9 mouse cellular contexts compared by ENCODE assay signal in the genomic region with DNA sequence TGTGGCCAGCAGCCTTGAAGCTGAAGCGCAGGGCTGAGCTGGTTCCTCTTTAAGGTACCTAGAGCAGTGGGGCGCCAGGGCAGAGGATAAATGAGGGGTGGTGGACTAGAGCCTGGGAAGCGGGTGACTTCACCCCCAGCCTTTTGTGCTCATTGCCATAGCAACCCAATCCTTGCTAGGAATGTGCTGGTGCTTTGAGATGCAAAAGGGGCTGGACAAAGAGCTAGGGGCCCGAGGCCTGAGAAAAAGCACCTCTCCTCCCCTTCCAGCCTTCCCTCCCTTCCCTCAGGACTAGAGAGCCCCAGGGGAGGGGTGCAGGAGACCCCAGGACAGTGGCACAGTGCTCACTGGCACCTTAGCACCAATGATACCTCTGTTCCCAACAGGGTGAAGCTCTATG. TPM values are rescaled to one million over a fixed set of nuclear protein-coding genes. Genes with fewer than 3 reads are reported as not detected.
A peak's percentile ranks its signal among the peaks of the same experiment; 100 is the strongest.
DNase-seq lines count a peak whose midpoint lies in the region; ATAC-seq lines count a peak whose summit lies in the region.
"Had no signal": no experiment of that assay in that cellular context is flagged by ENCODE, and none has a peak within 500 bp of the region (broad histone marks: within the 10 kb centered on the region; RNA-seq: fewer than 3 reads in every experiment).

No protein-coding gene starts in this region.

- WGBS in kidney, embryonic 15.5 days: 52% methylated on average over 4 of the region's 4 CpGs
- 20% methylated on average over 4 of the region's 4 CpGs for WGBS in hindbrain, embryonic 12.5 days
- WGBS in neural tube, embryonic 11.5 days: 11% methylated on average over 4 of the region's 4 CpGs

- no peak overlapping the region for H3K4me3 ChIP-seq in kidney, embryonic 15.5 days (replicated peaks)
- peak overlapping the region; percentile 49 for H3K4me3 ChIP-seq in hindbrain, embryonic 12.5 days
- peak overlapping the region; percentile 64 for H3K4me3 ChIP-seq in neural tube, embryonic 11.5 days (ENCODE audit: low read depth, low read length)

- no peak for DNase-seq in kidney, adult 18-20 months
- DNase-seq in brain, embryonic 18.5 days (ENCODE audit: low read depth, low spot score): peak; percentile 54
- peak; percentile 86 for DNase-seq in neural tube, embryonic 11.5 days (ENCODE audit: low spot score)
- no peak for DNase-seq in adrenal gland, postnatal 36 days
- no peak for DNase-seq in gastrocnemius, postnatal 36 days
- no peak for DNase-seq in yolk sac, embryonic 10.5 days (ENCODE audit: low spot score)
- DNase-seq: heart, adult 18-20 months had no signal

- intact Hi-C loops in gastrocnemius, postnatal 36 days (cut with DNase I): no loop called here

- H3K4me1 ChIP-seq in kidney, embryonic 15.5 days: peaks cover 43% of the 10 kb centered on the region
- peaks cover 62% of the 10 kb centered on the region for H3K4me1 ChIP-seq in hindbrain, embryonic 12.5 days
- peaks cover 23% of the 10 kb centered on the region for H3K4me1 ChIP-seq in neural tube, embryonic 11.5 days (ENCODE audit: control insufficient read depth, insufficient read depth, low read length)

- H3K27ac ChIP-seq in kidney, embryonic 15.5 days: no peak overlapping the region
- peak overlapping the region; percentile 88 for H3K27ac ChIP-seq in hindbrain, embryonic 12.5 days
- H3K27ac ChIP-seq in neural tube, embryonic 11.5 days (ENCODE audit: low read depth, low read length): peak overlapping the region; percentile 79

- peaks cover 13% of the 10 kb centered on the region for H3K27me3 ChIP-seq in kidney, embryonic 15.5 days
- H3K27me3 ChIP-seq in hindbrain, embryonic 12.5 days: no peaks in the 10 kb centered on the region; the same call in 1 of the 2 replicates
- H3K27me3 ChIP-seq in neural tube, embryonic 11.5 days (ENCODE audit: control insufficient read depth, insufficient read depth, low read length): no peaks in the 10 kb centered on the region

- H3K9me3 ChIP-seq in kidney, embryonic 15.5 days (replicated peaks): no peaks in the 10 kb centered on the region
- H3K9me3 ChIP-seq in hindbrain, embryonic 12.5 days (replicated peaks): no peaks in the 10 kb centered on the region
- no peaks in the 10 kb centered on the region for H3K9me3 ChIP-seq in neural tube, embryonic 11.5 days (ENCODE audit: control insufficient read depth, low read length)

- peak overlapping the region; percentile 80 for H3K4me2 ChIP-seq in kidney, embryonic 15.5 days
- H3K4me2 ChIP-seq in hindbrain, embryonic 12.5 days (replicated peaks): peak overlapping the region; percentile 70
- peak overlapping the region; percentile 80 for H3K4me2 ChIP-seq in neural tube, embryonic 11.5 days (ENCODE audit: low read depth)

- H3K9ac ChIP-seq in kidney, embryonic 15.5 days: no peak overlapping the region
- H3K9ac ChIP-seq in hindbrain, embryonic 12.5 days: peak overlapping the region; percentile 76
- H3K9ac ChIP-seq in neural tube, embryonic 11.5 days (ENCODE audit: low read length): peak overlapping the region; percentile 75

- peaks cover 13% of the 10 kb centered on the region; the same call in 1 of the 2 replicates for H3K36me3 ChIP-seq in kidney, embryonic 15.5 days
- H3K36me3 ChIP-seq in hindbrain, embryonic 12.5 days: peaks cover 29% of the 10 kb centered on the region; the same call in 1 of the 2 replicates
- H3K36me3 ChIP-seq in neural tube, embryonic 11.5 days (ENCODE audit: control insufficient read depth, insufficient read depth, low read length): peaks cover 7% of the 10 kb centered on the region

- ATAC-seq in kidney, embryonic 15.5 days (replicated peaks; ENCODE audit: low FRiP score): no peak
- ATAC-seq in hindbrain, embryonic 12.5 days (ENCODE audit: low FRiP score): peak; percentile 62
- peak; percentile 69 for ATAC-seq in neural tube, embryonic 11.5 days (ENCODE audit: insufficient read depth, low FRiP score, low TSS enrichment)

RNA-seq across cellular contexts. Expression of a gene that starts 1.0 kb away (rescaled TPM):
- polyA plus RNA-seq in kidney, embryonic 15.5 days (2015; fragmentation: Nextera tagmentation; extraction: Ambion mirVana): 211 and 219 TPM in 2 replicates
- polyA plus RNA-seq in hindbrain, embryonic 12.5 days (2016; fragmentation: Nextera tagmentation; extraction: Ambion mirVana): 174 and 175 TPM in 2 replicates
- polyA plus RNA-seq in neural tube, embryonic 11.5 days (2014; fragmentation: Nextera tagmentation; extraction: Ambion mirVana): 181 and 202 TPM in 2 replicates
- total RNA-seq in adrenal gland, postnatal 36 days (2021): 100 to 1,000 TPM; 136 to 165 TPM
- 10 to 100 TPM; 40.2 to 41.0 TPM for total RNA-seq in gastrocnemius, postnatal 36 days (2021)

RNA-seq across cellular contexts. Expression of a gene that starts 2.9 kb away (rescaled TPM):
- 12.0 and 12.3 TPM in 2 replicates for polyA plus RNA-seq in kidney, embryonic 15.5 days (2015; fragmentation: Nextera tagmentation; extraction: Ambion mirVana)
- polyA plus RNA-seq in hindbrain, embryonic 12.5 days (2016; fragmentation: Nextera tagmentation; extraction: Ambion mirVana): 1.5 and 1.6 TPM in 2 replicates
- 1.6 and 1.8 TPM in 2 replicates for polyA plus RNA-seq in neural tube, embryonic 11.5 days (2014; fragmentation: Nextera tagmentation; extraction: Ambion mirVana)
- under 1 TPM in 1 of 2 experiments, not detected in 1; 0.56 TPM for total RNA-seq in adrenal gland, postnatal 36 days (2021)
- total RNA-seq in gastrocnemius, postnatal 36 days (2021): under 1 TPM; 0.20 TPM

RNA-seq across cellular contexts. Expression of a gene that starts 10.9 kb away (rescaled TPM):
- 14.9 and 20.5 TPM in 2 replicates for polyA plus RNA-seq in kidney, embryonic 15.5 days (2015; fragmentation: Nextera tagmentation; extraction: Ambion mirVana)
- polyA plus RNA-seq in hindbrain, embryonic 12.5 days (2016; fragmentation: Nextera tagmentation; extraction: Ambion mirVana): 64.5 and 71.3 TPM in 2 replicates
- polyA plus RNA-seq in neural tube, embryonic 11.5 days (2014; fragmentation: Nextera tagmentation; extraction: Ambion mirVana): 26.3 and 26.6 TPM in 2 replicates
- total RNA-seq in adrenal gland, postnatal 36 days (2021): 10 to 100 TPM in 1 of 2 experiments, 1 to 10 TPM in 1; 7.7 to 11.4 TPM
- 1 to 10 TPM; 6.9 to 8.0 TPM for total RNA-seq in gastrocnemius, postnatal 36 days (2021)

RNA-seq across cellular contexts. Expression of a gene that starts 19.8 kb away (rescaled TPM):
- polyA plus RNA-seq in kidney, embryonic 15.5 days (2015; fragmentation: Nextera tagmentation; extraction: Ambion mirVana): 309 and 321 TPM in 2 replicates
- 247 and 271 TPM in 2 replicates for polyA plus RNA-seq in hindbrain, embryonic 12.5 days (2016; fragmentation: Nextera tagmentation; extraction: Ambion mirVana)
- 237 and 255 TPM in 2 replicates for polyA plus RNA-seq in neural tube, embryonic 11.5 days (2014; fragmentation: Nextera tagmentation; extraction: Ambion mirVana)
- 100 to 1,000 TPM; 114 to 139 TPM for total RNA-seq in adrenal gland, postnatal 36 days (2021)
- total RNA-seq in gastrocnemius, postnatal 36 days (2021): 10 to 100 TPM; 58.3 to 63.3 TPM

RNA-seq across cellular contexts. Expression of a gene that starts 20.2 kb away (rescaled TPM):
- polyA plus RNA-seq in kidney, embryonic 15.5 days (2015; fragmentation: Nextera tagmentation; extraction: Ambion mirVana): 3.4 and 5.2 TPM in 2 replicates
- polyA plus RNA-seq in hindbrain, embryonic 12.5 days (2016; fragmentation: Nextera tagmentation; extraction: Ambion mirVana): 27.2 and 29.6 TPM in 2 replicates
- polyA plus RNA-seq in neural tube, embryonic 11.5 days (2014; fragmentation: Nextera tagmentation; extraction: Ambion mirVana): 11.6 and 12.8 TPM in 2 replicates
- total RNA-seq in adrenal gland, postnatal 36 days (2021): 1 to 10 TPM; 1.3 to 1.6 TPM
- under 1 TPM; 0.15 to 0.17 TPM for total RNA-seq in gastrocnemius, postnatal 36 days (2021)

Comparison
In these comparisons a context has a peak if more than half of its experiments do, and no peak if none do; other contexts are left out.
1. DNase-seq: peak in brain, embryonic 18.5 days (single experiment) and neural tube, embryonic 11.5 days (single experiment); none in kidney, adult 18-20 months (single experiment), adrenal gland, postnatal 36 days (0 of 2), gastrocnemius, postnatal 36 days (0 of 2) and yolk sac, embryonic 10.5 days (single experiment).
2. Peak in every context shown above with its lines, with median percentiles within 50 percentile points of each other: H3K4me2 ChIP-seq.